Mouse (Mus musculus) small intestine, adult 2 months (tissue): ENCODE results near the gene C2cd4a. TPM values are rescaled to one million over a fixed set of nuclear protein-coding genes. Genes with fewer than 3 reads are reported as not detected.

Source experiments
- H3K27ac ChIP-seq: fragments of 200-500 bp; 2 replicates; pipeline ENCODE4 v1.5.1; 2012; ENCODE audit warnings: low read depth, low read length, control low read depth, inconsistent platforms; ENCODE audit not compliant: insufficient read depth
- H3K27me3 ChIP-seq: fragments of 200-500 bp; 2 replicates; pipeline ENCODE4 v1.6.1; 2012; ENCODE audit warnings: mild to moderate bottlenecking, moderate library complexity, low read length, inconsistent platforms; ENCODE audit not compliant: control insufficient read depth, insufficient read depth
- H3K36me3 ChIP-seq: fragments of 200-500 bp; 2 replicates; pipeline ENCODE4 v1.6.1; 2012; ENCODE audit warnings: mild to moderate bottlenecking, low read length, control low read depth, inconsistent platforms; ENCODE audit not compliant: control insufficient read depth, insufficient read depth
- H3K4me1 ChIP-seq: fragments of 200-500 bp; 2 replicates; pipeline ENCODE4 v1.6.1; 2012; ENCODE audit warnings: low read length, inconsistent platforms, mixed read lengths; ENCODE audit not compliant: control insufficient read depth, insufficient read depth, insufficient read length
- H3K4me3 ChIP-seq: fragments of 200-500 bp; 2 replicates; pipeline ENCODE4 v1.5.1; 2012; ENCODE audit warnings: low read depth, mild to moderate bottlenecking, control low read depth, inconsistent platforms, low read length, moderate library complexity
- CTCF ChIP-seq: fragments of 200-500 bp; IDR thresholded peaks from 2 replicates; pipeline ENCODE4 v1.5.1; 2012; ENCODE audit warnings: low read depth, mild to moderate bottlenecking, control low read depth, inconsistent platforms, low read length, moderate library complexity, mixed read lengths; ENCODE audit not compliant: insufficient replicate concordance, insufficient read length; ENCODE audit errors: extremely low read depth
- POLR2A ChIP-seq: fragments of 200-500 bp; IDR thresholded peaks from 2 replicates; pipeline ENCODE4 v1.6.1; 2012; ENCODE audit warnings: low read depth, mild to moderate bottlenecking, control low read depth, inconsistent platforms, low read length, moderate library complexity
- WGBS: fragments of 180-500 bp; shearing (Covaris S2); methylation state at CpG from one replicate; pipeline ENCODE4 v1.1.7; 2018; 5-methylcytosine and 5-hydroxymethylcytosine counted together
- polyA plus RNA-seq: library from polyadenylated mRNA; depleted of rRNA; stranded (reverse); fragments of >200 nt; gene quantifications from 2 replicates; pipeline ENCODE4 v1.2.3, GENCODE M21; 2012

The C2cd4a gene
- polyA plus RNA-seq, 1 experiment: 1.9 TPM

DNA sequence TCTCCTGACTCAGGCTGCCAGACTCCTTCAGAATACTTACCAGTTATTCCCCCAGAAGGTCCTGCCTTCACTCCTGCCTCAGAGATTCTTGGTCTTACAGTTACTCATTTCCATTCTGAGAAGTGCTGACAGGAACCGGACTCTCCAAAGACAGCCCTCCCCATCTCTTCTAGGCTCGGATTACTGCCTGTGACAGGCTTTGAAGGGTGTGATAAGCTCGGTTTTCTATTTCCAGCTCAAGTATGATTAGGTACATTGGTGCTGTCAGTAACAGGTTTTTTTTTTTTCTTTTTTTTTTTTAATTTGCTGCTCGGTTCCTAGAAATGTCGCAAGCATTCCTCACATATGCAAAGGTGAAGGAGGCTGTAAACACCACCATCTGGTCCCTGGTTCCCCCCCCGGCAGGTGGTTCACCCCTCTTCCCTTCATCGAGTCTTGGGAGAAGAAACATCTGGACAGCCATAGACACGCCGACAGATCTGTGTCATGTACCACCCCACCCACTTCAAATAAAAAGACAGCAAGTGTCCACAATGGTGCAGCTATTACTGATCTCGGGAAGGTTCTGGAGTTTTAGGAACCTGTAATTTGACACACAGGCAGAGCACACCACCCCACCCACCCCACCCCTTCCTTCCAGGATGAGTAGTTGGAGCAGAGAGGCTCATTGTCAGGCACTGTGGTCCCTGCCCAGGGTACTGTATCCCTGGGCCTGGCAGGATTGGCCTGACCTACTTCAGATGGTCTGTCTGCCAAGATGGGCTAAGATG is 14.0 kb downstream of the C2cd4a start:
- Histone ChIP-seq H3K4me1 (no peaks in the 10 kb centered on the region), H3K27me3 (no peaks in the 10 kb centered on the region), H3K36me3 (no peaks in the 10 kb centered on the region), H3K4me3 (no peak overlapping the region), H3K27ac (no peak overlapping the region)
- TF ChIP-seq CTCF (no peak), POLR2A (no peak)
- 44% methylated on average over 10 of the region's 10 CpGs for WGBS

DNA sequence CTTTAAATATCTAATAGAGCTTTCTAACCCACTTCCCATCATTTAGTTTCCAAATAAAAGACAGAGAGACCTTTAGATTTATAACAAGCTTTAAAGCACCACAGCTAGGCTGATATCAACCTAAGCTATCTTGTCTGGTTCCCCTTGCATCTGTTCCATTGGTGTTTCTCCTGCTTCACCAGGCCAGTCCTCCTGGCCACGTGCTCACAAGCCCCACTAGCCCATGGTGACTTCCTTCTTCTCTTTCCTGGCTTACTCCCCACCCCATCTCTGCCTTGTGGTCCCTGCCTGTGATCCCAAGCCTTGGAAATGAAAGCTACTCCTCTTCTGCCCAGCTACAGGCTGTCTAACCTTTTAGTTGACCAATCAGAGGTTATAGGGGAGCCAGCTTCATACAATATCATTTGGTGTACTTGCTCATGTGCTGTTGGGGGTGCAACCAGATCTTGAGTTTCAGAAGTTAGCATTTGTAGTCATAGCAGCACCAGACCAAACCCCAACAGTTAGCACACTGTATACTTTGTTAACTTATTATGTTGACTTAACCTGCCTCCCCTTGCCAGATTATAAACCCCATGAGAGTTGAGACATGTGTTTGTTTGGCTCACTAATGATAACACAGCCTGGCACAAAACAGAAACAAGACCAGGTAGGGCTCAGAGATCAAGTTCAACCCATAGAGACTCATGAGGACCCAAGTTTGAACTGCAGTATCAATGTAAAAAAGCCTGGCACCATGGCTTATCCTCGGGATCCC is 15.8 kb downstream of the C2cd4a start:
- 53% methylated on average over 2 of the region's 2 CpGs for WGBS
- no peak overlapping the region for H3K27ac ChIP-seq

DNA sequence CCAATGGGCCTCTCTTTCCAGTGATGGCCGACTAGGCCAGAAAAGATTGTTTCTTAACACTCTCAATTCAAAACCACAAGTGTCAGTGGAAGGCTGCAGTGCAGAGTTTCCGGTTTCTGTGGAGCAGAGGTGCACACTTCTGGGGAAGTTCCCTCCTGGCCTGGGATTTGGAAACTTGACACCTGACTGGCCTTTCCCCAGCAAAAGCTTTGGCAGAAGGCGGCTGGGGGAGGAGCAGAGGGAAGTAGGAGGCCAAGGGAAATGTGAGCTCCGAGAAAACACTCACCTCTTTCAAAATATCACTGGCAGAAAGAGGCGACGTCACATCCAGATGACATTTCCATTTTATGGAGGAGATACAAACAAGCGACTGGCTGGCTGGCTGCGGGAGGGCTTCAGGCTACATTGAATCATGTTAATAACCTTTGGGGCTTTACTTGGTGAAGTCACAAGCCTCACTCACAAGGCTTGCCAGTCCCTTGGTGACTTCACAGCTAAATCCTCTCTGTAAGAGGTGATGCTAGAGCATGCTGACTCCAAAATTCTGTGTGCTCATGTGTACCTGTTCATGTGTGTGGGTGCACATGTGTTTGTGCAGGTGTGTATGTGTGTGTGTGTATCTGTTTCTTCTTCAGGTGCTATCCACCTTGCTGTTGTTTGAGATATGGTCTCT is 18.3 kb downstream of the C2cd4a start:
- TF ChIP-seq CTCF (no peak), POLR2A (no peak)
- no peaks in the 10 kb centered on the region for H3K36me3 ChIP-seq
- no peaks in the 10 kb centered on the region for H3K4me1 ChIP-seq
- WGBS: 17% methylated on average over 8 of the region's 8 CpGs
- no peak overlapping the region for H3K27ac ChIP-seq
- H3K27me3 ChIP-seq: no peaks in the 10 kb centered on the region
- H3K4me3 ChIP-seq: no peak overlapping the region

More for the DNA sequence above, 15.8 kb downstream of the C2cd4a start:
- no peak overlapping the region for H3K4me3 ChIP-seq
- no peaks in the 10 kb centered on the region for H3K27me3 ChIP-seq
- TF ChIP-seq POLR2A: no peak
- no peaks in the 10 kb centered on the region for H3K4me1 ChIP-seq
- H3K36me3 ChIP-seq: no peaks in the 10 kb centered on the region

DNA sequence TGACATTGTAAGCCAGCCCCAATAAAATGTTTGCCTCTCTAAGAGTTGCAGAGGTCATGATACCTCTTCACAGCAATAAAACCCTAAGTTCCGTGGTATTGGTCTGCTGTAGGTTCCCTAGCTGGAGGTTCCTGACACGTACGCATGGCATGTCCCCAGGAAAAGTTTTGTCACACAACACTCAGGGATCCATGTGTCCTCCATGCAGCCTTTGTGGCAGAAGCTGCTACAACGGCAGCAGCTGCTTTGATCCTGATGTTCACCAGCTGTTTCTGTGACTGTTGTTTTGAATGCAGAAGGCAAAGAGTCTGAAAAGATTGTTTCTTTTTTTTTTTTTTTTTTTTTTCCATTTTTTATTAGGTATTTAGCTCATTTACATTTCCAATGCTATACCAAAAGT is 19.0 kb downstream of the C2cd4a start:
- TF ChIP-seq CTCF (no peak), POLR2A (no peak)
- Histone ChIP-seq H3K27me3 (no peaks in the 10 kb centered on the region), H3K4me1 (no peaks in the 10 kb centered on the region), H3K27ac (no peak overlapping the region), H3K36me3 (no peaks in the 10 kb centered on the region), H3K4me3 (no peak overlapping the region)
- WGBS: 79% methylated on average over 4 of the region's 4 CpGs

DNA sequence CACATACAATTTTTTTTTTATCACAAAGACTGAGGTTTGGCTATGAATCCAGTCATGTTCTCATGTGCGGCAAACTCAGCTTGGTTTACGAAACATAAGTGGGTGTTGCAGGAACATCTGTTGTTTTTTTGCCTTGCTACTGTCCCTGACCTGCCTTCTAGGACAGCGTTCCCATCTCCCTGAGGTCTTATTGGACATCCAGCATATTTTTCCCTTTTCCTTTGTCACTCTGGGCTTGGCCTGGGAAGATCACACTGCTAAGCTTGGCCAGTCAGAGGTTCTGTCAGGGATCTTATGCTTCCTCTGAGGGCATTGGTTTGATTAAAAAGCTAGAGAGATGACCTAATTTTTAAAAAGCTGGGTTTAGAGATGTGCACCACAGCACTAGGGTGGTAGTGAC is 21.0 kb downstream of the C2cd4a start:
- H3K27ac ChIP-seq: no peak overlapping the region
- no peaks in the 10 kb centered on the region for H3K4me1 ChIP-seq
- no peak overlapping the region for H3K4me3 ChIP-seq
- no peaks in the 10 kb centered on the region for H3K27me3 ChIP-seq
- 80% methylated on average over 3 of the region's 3 CpGs for WGBS
- TF ChIP-seq POLR2A (no peak), CTCF (no peak)
- H3K36me3 ChIP-seq: no peaks in the 10 kb centered on the region

DNA sequence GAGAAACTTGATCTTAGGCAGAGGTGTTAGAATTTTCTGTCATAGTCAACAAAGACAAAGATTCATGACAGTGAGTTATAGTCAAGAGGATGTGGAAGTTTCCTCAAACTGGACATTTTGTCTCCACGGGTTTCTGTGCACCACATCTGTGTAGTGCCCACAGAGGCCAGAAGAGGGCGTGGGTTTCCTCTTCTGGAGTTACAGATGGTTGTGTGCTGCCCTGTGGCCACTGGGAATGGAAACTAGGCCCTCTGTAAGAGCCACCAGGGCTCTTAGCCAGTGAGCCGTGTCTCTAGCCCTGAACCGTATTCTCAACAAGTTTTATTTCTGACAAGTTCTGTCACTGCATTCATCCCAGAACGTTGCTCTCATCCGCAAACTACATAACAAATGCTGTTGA is 21.6 kb downstream of the C2cd4a start:
- 61% methylated on average over 6 of the region's 6 CpGs for WGBS
- H3K27me3 ChIP-seq: no peaks in the 10 kb centered on the region
- TF ChIP-seq POLR2A: no peak
- no peak for TF ChIP-seq CTCF

DNA sequence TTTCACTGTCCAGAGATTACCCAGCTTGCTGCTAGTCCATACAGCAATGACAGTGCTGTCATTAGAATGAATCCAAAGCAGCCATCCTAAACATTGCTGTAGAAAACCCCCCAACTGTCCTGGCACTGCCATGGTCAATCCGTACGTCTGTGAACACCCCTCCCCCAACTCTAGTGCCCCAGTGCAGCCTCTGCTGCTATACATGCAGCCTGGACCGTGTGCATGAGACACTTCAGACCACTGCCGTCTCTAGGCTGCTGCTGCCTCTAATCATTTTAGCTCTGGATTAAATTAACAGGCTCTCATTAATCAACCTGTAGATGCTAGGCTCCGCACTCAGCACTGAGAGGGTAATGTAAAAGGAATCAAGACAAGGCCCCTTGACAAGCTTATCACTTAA is 25.1 kb downstream of the C2cd4a start:
- no peak for TF ChIP-seq POLR2A
- no peak for TF ChIP-seq CTCF
- Histone ChIP-seq H3K36me3 (no peaks in the 10 kb centered on the region), H3K27me3 (no peaks in the 10 kb centered on the region), H3K4me3 (no peak overlapping the region), H3K4me1 (no peaks in the 10 kb centered on the region), H3K27ac (no peak overlapping the region)
- 49% methylated on average over 5 of the region's 5 CpGs for WGBS

More for the DNA sequence above, 21.6 kb downstream of the C2cd4a start:
- Histone ChIP-seq H3K4me1 (no peaks in the 10 kb centered on the region), H3K4me3 (no peak overlapping the region), H3K27ac (no peak overlapping the region), H3K36me3 (no peaks in the 10 kb centered on the region)
